Mouse (Mus musculus): ENCODE results near the gene Rhbdd3. TPM values are rescaled to one million over a fixed set of nuclear protein-coding genes. Genes with fewer than 3 reads are reported as not detected.
A peak's percentile ranks its signal among the peaks of the same experiment; 100 is the strongest.

Gene Rhbdd3
- polyA plus RNA-seq, 1 experiment from 2014 or later, result 19.6 TPM

GRCm38 (mm10) chr11:5154961-5155805 lies 56.5 kb downstream of the Rhbdd3 start:
- TF ChIP-seq CTCF (IDR thresholded peaks at IDR 0.05; ENCODE audit: low read depth), result no peak
- TF ChIP-seq EP300 (optimal IDR thresholded peaks at IDR 0.05), result no peak
- Histone ChIP-seq H3K4me2 (replicated peaks; ENCODE audit: low read depth) (no peak overlapping the region), H3K4me1 (replicated peaks; ENCODE audit: control insufficient read depth, insufficient read depth) (0 out of 2 replicates have a peak, but pooled peaks cover 5% of the 10 kb centered on the region), H3K27ac (replicated peaks) (peak overlapping the region; percentile 63), H3K36me3 (ENCODE audit: control insufficient read depth, insufficient read depth, low read length) (no peaks in the 10 kb centered on the region), H3K9ac (ENCODE audit: low read length) (no peak overlapping the region), H3K4me3 (ENCODE audit: low read depth, low read length) (no peak overlapping the region), H3K27me3 (ENCODE audit: control insufficient read depth, insufficient read depth, low read length) (no peaks in the 10 kb centered on the region), H3K9me3 (ENCODE audit: control insufficient read depth, low read length) (no peaks in the 10 kb centered on the region)
- DNase-seq (ENCODE audit: low spot score), result no peak
- peak; percentile 44; the same call in 1 of the 2 replicates for ATAC-seq (ENCODE audit: low FRiP score, low TSS enrichment)
- WGBS, result 43% methylated on average over 10 of the region's 10 CpGs

Other genes with a start within 250 kb of the Rhbdd3 start
- 18.2 and 18.7 TPM in 2 replicates for gene Nf2, start 249.4 kb upstream of the Rhbdd3 start, polyA plus RNA-seq (2015; fragmentation: Nextera tagmentation; extraction: Ambion mirVana)
- gene Nipsnap1, start 225.0 kb upstream of the Rhbdd3 start, polyA plus RNA-seq (2015; fragmentation: Nextera tagmentation; extraction: Ambion mirVana), result 28.2 and 29.7 TPM in 2 replicates
- gene Thoc5, start 203.6 kb upstream of the Rhbdd3 start, polyA plus RNA-seq (2015; fragmentation: Nextera tagmentation; extraction: Ambion mirVana), result 18.3 and 21.0 TPM in 2 replicates
- 0.25 TPM in 2 replicates for gene Nefh, start 150.9 kb upstream of the Rhbdd3 start, polyA plus RNA-seq (2015; fragmentation: Nextera tagmentation; extraction: Ambion mirVana)
- gene Ap1b1, start 112.1 kb upstream of the Rhbdd3 start, polyA plus RNA-seq (2015; fragmentation: Nextera tagmentation; extraction: Ambion mirVana), result 41.8 and 43.3 TPM in 2 replicates
- gene Rasl10a, start 40.8 kb upstream of the Rhbdd3 start, polyA plus RNA-seq (2015; fragmentation: Nextera tagmentation; extraction: Ambion mirVana), result 1.6 and 1.9 TPM in 2 replicates
- 21.4 and 24.8 TPM in 2 replicates for gene Gas2l1, start 33.6 kb upstream of the Rhbdd3 start, polyA plus RNA-seq (2015; fragmentation: Nextera tagmentation; extraction: Ambion mirVana)
- 231 and 235 TPM in 2 replicates for gene Ewsr1, start 340 bp downstream of the Rhbdd3 start, polyA plus RNA-seq (2015; fragmentation: Nextera tagmentation; extraction: Ambion mirVana)
- 48.7 and 51.3 TPM in 2 replicates for gene Emid1, start 53.3 kb downstream of the Rhbdd3 start, polyA plus RNA-seq (2015; fragmentation: Nextera tagmentation; extraction: Ambion mirVana)
- 12.7 and 13.4 TPM in 2 replicates for gene Kremen1, start 162.6 kb downstream of the Rhbdd3 start, polyA plus RNA-seq (2015; fragmentation: Nextera tagmentation; extraction: Ambion mirVana)